Mouse (Mus musculus): ENCODE results near the gene Ncoa5. TPM values are rescaled to one million over a fixed set of nuclear protein-coding genes. Genes with fewer than 3 reads are reported as not detected.

Ncoa5 gene
- polyA plus RNA-seq, 2 experiments, result 11.6 to 13.5 TPM

- H3K27me3 ChIP-seq (ENCODE audit: control insufficient read depth, insufficient read depth, low read length), result peaks cover 41% of the 10 kb centered on the region
- ATAC-seq (ENCODE audit: insufficient read depth), result no peak
Observed at GRCm38 (mm10) chr2:164972646-164973045, 62.0 kb downstream of the Ncoa5 start.

GRCm38 (mm10) chr2:164970631-164971196 is 64.0 kb downstream of the Ncoa5 start:
- Histone ChIP-seq H3K4me2 (ENCODE audit: low read depth) (no peak overlapping the region), H3K27me3 (ENCODE audit: control insufficient read depth, insufficient read depth, low read length) (peaks cover 57% of the 10 kb centered on the region), H3K9me3 (ENCODE audit: control insufficient read depth, low read length) (no peaks in the 10 kb centered on the region), H3K4me3 (ENCODE audit: insufficient read depth in 1 of 2, low read depth in 2 of 2, low read length in 2 of 2) (no peak overlapping the region), H3K4me1 (replicated peaks; ENCODE audit: control insufficient read depth in 2 of 2, insufficient read depth in 2 of 2, low read length in 1 of 2) (no peaks in the 10 kb centered on the region), H3K9ac (replicated peaks) (no peak overlapping the region), H3K36me3 (replicated peaks; ENCODE audit: control insufficient read depth, insufficient read depth, low read depth) (no peaks in the 10 kb centered on the region), H3K27ac (no peak overlapping the region)
- TF ChIP-seq EP300 (IDR thresholded peaks at IDR 0.05; ENCODE audit: low read depth) (no peak), CTCF (IDR thresholded peaks at IDR 0.05; ENCODE audit: low read depth) (no peak)
- ATAC-seq (ENCODE audit: insufficient read depth) (no peak), DNase-seq (ENCODE audit: low read depth in 3 of 3, low spot score in 3 of 3) (no peak)
- 4% methylated on average over 42 of the region's 42 CpGs for WGBS (ENCODE audit: insufficient replicate concordance)

More at GRCm38 (mm10) chr2:164972646-164973045, 62.0 kb downstream of the Ncoa5 start:
- H3K4me3 ChIP-seq (ENCODE audit: insufficient read depth in 1 of 2, low read depth in 2 of 2, low read length in 2 of 2), result no peak overlapping the region
- no peaks in the 10 kb centered on the region for H3K9me3 ChIP-seq (ENCODE audit: control insufficient read depth, low read length)
- no peaks in the 10 kb centered on the region for H3K4me1 ChIP-seq (replicated peaks; ENCODE audit: control insufficient read depth in 2 of 2, insufficient read depth in 2 of 2, low read length in 1 of 2)
- H3K27ac ChIP-seq, result no peak overlapping the region
- DNase-seq (ENCODE audit: low read depth in 3 of 3, low spot score in 3 of 3), result no peak
- H3K4me2 ChIP-seq (ENCODE audit: low read depth), result no peak overlapping the region
- 35% methylated on average over 5 of the region's 5 CpGs for WGBS (ENCODE audit: insufficient replicate concordance)
- H3K9ac ChIP-seq (replicated peaks), result no peak overlapping the region
- TF ChIP-seq CTCF (IDR thresholded peaks at IDR 0.05; ENCODE audit: low read depth) (no peak), EP300 (IDR thresholded peaks at IDR 0.05; ENCODE audit: low read depth) (no peak)
- no peaks in the 10 kb centered on the region for H3K36me3 ChIP-seq (replicated peaks; ENCODE audit: control insufficient read depth, insufficient read depth, low read depth)

GRCm38 (mm10) chr2:164969348-164969781 is 65.3 kb downstream of the Ncoa5 start:
- DNase-seq (ENCODE audit: low read depth in 3 of 3, low spot score in 3 of 3) (no peak), ATAC-seq (ENCODE audit: insufficient read depth) (no peak)
- no peak overlapping the region for H3K4me2 ChIP-seq (ENCODE audit: low read depth)
- WGBS (ENCODE audit: insufficient replicate concordance), result 3% methylated on average over 21 of the region's 21 CpGs
- no peak overlapping the region for H3K4me3 ChIP-seq (ENCODE audit: insufficient read depth in 1 of 2, low read depth in 2 of 2, low read length in 2 of 2)
- no peaks in the 10 kb centered on the region for H3K9me3 ChIP-seq (ENCODE audit: control insufficient read depth, low read length)
- no peaks in the 10 kb centered on the region for H3K4me1 ChIP-seq (replicated peaks; ENCODE audit: control insufficient read depth in 2 of 2, insufficient read depth in 2 of 2, low read length in 1 of 2)
- no peaks in the 10 kb centered on the region for H3K36me3 ChIP-seq (replicated peaks; ENCODE audit: control insufficient read depth, insufficient read depth, low read depth)
- H3K9ac ChIP-seq (replicated peaks), result no peak overlapping the region
- TF ChIP-seq EP300 (IDR thresholded peaks at IDR 0.05; ENCODE audit: low read depth) (no peak), CTCF (IDR thresholded peaks at IDR 0.05; ENCODE audit: low read depth) (no peak)
- no peak overlapping the region for H3K27ac ChIP-seq
- H3K27me3 ChIP-seq (ENCODE audit: control insufficient read depth, insufficient read depth, low read length), result peaks cover 57% of the 10 kb centered on the region

- no peaks in the 10 kb centered on the region for H3K9me3 ChIP-seq (ENCODE audit: control insufficient read depth, low read length)
- H3K27ac ChIP-seq, result no peak overlapping the region
- H3K4me3 ChIP-seq (ENCODE audit: insufficient read depth in 1 of 2, low read depth in 2 of 2, low read length in 2 of 2), result peak overlapping the region in 1 of 2 experiments; percentile 6; a peak in 1 of 4 replicates
- peak overlapping the region; percentile 24; the same call in 1 of the 2 replicates for H3K4me2 ChIP-seq (ENCODE audit: low read depth)
- WGBS (ENCODE audit: insufficient replicate concordance), result 2% methylated on average over 28 of the region's 29 CpGs
- H3K27me3 ChIP-seq (ENCODE audit: control insufficient read depth, insufficient read depth, low read length), result peaks cover 57% of the 10 kb centered on the region
- no peaks in the 10 kb centered on the region for H3K36me3 ChIP-seq (replicated peaks; ENCODE audit: control insufficient read depth, insufficient read depth, low read depth)
- ATAC-seq (ENCODE audit: insufficient read depth) (no peak), DNase-seq (ENCODE audit: low read depth in 3 of 3, low spot score in 3 of 3) (no peak)
- no peak overlapping the region for H3K9ac ChIP-seq (replicated peaks)
- no peaks in the 10 kb centered on the region for H3K4me1 ChIP-seq (replicated peaks; ENCODE audit: control insufficient read depth in 2 of 2, insufficient read depth in 2 of 2, low read length in 1 of 2)
- no peak for TF ChIP-seq EP300 (IDR thresholded peaks at IDR 0.05; ENCODE audit: low read depth)
- TF ChIP-seq CTCF (IDR thresholded peaks at IDR 0.05; ENCODE audit: low read depth), result no peak
Observed at GRCm38 (mm10) chr2:164968451-164968851, 66.2 kb downstream of the Ncoa5 start.

GRCm38 (mm10) chr2:164967761-164968440 is 66.8 kb downstream of the Ncoa5 start:
- peak overlapping the region in 1 of 2 experiments; percentile 6; a peak in 1 of 4 replicates for H3K4me3 ChIP-seq (ENCODE audit: insufficient read depth in 1 of 2, low read depth in 2 of 2, low read length in 2 of 2)
- peak overlapping the region; percentile 24; the same call in 1 of the 2 replicates for H3K4me2 ChIP-seq (ENCODE audit: low read depth)
- no peak overlapping the region for H3K27ac ChIP-seq
- TF ChIP-seq EP300 (IDR thresholded peaks at IDR 0.05; ENCODE audit: low read depth), result no peak
- no peak for TF ChIP-seq CTCF (IDR thresholded peaks at IDR 0.05; ENCODE audit: low read depth)
- DNase-seq (ENCODE audit: low read depth in 3 of 3, low spot score in 3 of 3) (no peak), ATAC-seq (ENCODE audit: insufficient read depth) (no peak)
- no peak overlapping the region for H3K9ac ChIP-seq (replicated peaks)
- WGBS (ENCODE audit: insufficient replicate concordance), result 2% methylated on average over 64 of the region's 65 CpGs
- no peaks in the 10 kb centered on the region for H3K36me3 ChIP-seq (replicated peaks; ENCODE audit: control insufficient read depth, insufficient read depth, low read depth)
- no peaks in the 10 kb centered on the region for H3K4me1 ChIP-seq (replicated peaks; ENCODE audit: control insufficient read depth in 2 of 2, insufficient read depth in 2 of 2, low read length in 1 of 2)
- H3K27me3 ChIP-seq (ENCODE audit: control insufficient read depth, insufficient read depth, low read length), result peaks cover 57% of the 10 kb centered on the region
- no peaks in the 10 kb centered on the region for H3K9me3 ChIP-seq (ENCODE audit: control insufficient read depth, low read length)
